Mouse (Mus musculus) liver, embryonic 14.5 days (tissue): Measurements from ENCODE around the gene Eif3b. TPM values are rescaled to one million over a fixed set of nuclear protein-coding genes. Genes with fewer than 3 reads are reported as not detected.

ENCODE experiments used
- ATAC-seq: fragments of 200-750 bp; cut with Nextera tagmentation; 2 replicates; pipeline ENCODE4 v1.8.0; 2017; ENCODE audit warnings: moderate number of reproducible peaks, mild to moderate bottlenecking, moderate library complexity; ENCODE audit not compliant: insufficient read depth
- DNase-seq, 3 experiments: peaks; one replicate each; pipeline ENCODE4 v3.0.0-alpha.2; 2012 to 2013; ENCODE audit warnings: low read depth in 3 of 3, low spot score in 3 of 3
- H3K27ac ChIP-seq: fragments of 300-500 bp; sonication (generic); 2 replicates; pipeline ENCODE4 v1.5.1; 2014; ENCODE audit warnings: moderate library complexity, mild to moderate bottlenecking, control low read depth, inconsistent platforms
- H3K27me3 ChIP-seq: fragments of 300-500 bp; sonication (generic); 2 replicates; pipeline ENCODE4 v1.6.1; 2014; ENCODE audit warnings: mild to moderate bottlenecking, low read length, moderate library complexity; ENCODE audit not compliant: control insufficient read depth, insufficient read depth
- H3K36me3 ChIP-seq: fragments of 300-500 bp; sonication (generic); replicated peaks from 2 replicates; pipeline ENCODE4 v1.6.1; 2014; ENCODE audit warnings: low read depth; ENCODE audit not compliant: control insufficient read depth, insufficient read depth
- H3K4me1 ChIP-seq, 2 experiments: fragments of 200-500 bp in 1 of 2; fragments of 300-500 bp in 1 of 2; sonication (generic) in 1 of 2; replicated peaks; 2 replicates each; pipeline ENCODE4 v1.6.1; 2012 to 2014; ENCODE audit warnings: antibody characterized with exemption in 1 of 2, inconsistent platforms in 1 of 2, low read length in 1 of 2; ENCODE audit not compliant: control insufficient read depth in 2 of 2, insufficient read depth in 2 of 2
- H3K4me2 ChIP-seq: fragments of 300-500 bp; sonication (generic); 2 replicates; pipeline ENCODE4 v1.6.1; 2014; ENCODE audit warnings: low read depth, mild to moderate bottlenecking, control low read depth, moderate library complexity
- H3K4me3 ChIP-seq, 2 experiments: fragments of 200-500 bp in 1 of 2; fragments of 300-500 bp in 1 of 2; sonication (generic) in 1 of 2; 2 replicates each; pipeline ENCODE4 v1.5.1; 2012 to 2014; ENCODE audit warnings: low read depth in 2 of 2, low read length in 2 of 2, mild to moderate bottlenecking in 2 of 2, control low read depth in 1 of 2, inconsistent platforms in 1 of 2, moderate library complexity in 1 of 2; ENCODE audit not compliant: insufficient read depth in 1 of 2
- H3K9ac ChIP-seq: fragments of 300-500 bp; sonication (generic); replicated peaks from 2 replicates; pipeline ENCODE4 v1.6.1; 2014; ENCODE audit warnings: mild to moderate bottlenecking, control low read depth, moderate library complexity
- H3K9me3 ChIP-seq: fragments of 300-500 bp; sonication (generic); 2 replicates; pipeline ENCODE4 v1.6.1; 2016; ENCODE audit warnings: low read length, mixed read lengths; ENCODE audit not compliant: control insufficient read depth
- CTCF ChIP-seq: IDR thresholded peaks from 2 replicates; pipeline ENCODE4 v1.5.1; 2016; ENCODE audit warnings: antibody characterized with exemption, low read depth, control low read depth
- EP300 ChIP-seq: IDR thresholded peaks from 2 replicates; pipeline ENCODE4 v1.6.1; 2016; ENCODE audit warnings: antibody characterized with exemption, low read depth
- WGBS: fragments of 180-500 bp; shearing (Covaris S2); extraction: QIAGEN DNeasy Blood & Tissue Kit; methylation state at CpG from one replicate; pipeline ENCODE4 v1.1.7; 2014; ENCODE audit not compliant: insufficient replicate concordance; 5-methylcytosine and 5-hydroxymethylcytosine counted together
- polyA plus RNA-seq, 2 experiments: library from polyadenylated mRNA; depleted of rRNA in 1 of 2; stranded (reverse) in 1 of 2; unstranded in 1 of 2; fragments of >200 nt; fragmentation: Nextera tagmentation in 1 of 2; extraction: Ambion mirVana in 1 of 2; gene quantifications; 2 replicates each; pipeline versions ENCODE4 v1.2.1 to v1.2.3; 2012 to 2014

Gene Eif3b
- polyA plus RNA-seq, 2 experiments, result 85.2 to 86.8 TPM

DNA sequence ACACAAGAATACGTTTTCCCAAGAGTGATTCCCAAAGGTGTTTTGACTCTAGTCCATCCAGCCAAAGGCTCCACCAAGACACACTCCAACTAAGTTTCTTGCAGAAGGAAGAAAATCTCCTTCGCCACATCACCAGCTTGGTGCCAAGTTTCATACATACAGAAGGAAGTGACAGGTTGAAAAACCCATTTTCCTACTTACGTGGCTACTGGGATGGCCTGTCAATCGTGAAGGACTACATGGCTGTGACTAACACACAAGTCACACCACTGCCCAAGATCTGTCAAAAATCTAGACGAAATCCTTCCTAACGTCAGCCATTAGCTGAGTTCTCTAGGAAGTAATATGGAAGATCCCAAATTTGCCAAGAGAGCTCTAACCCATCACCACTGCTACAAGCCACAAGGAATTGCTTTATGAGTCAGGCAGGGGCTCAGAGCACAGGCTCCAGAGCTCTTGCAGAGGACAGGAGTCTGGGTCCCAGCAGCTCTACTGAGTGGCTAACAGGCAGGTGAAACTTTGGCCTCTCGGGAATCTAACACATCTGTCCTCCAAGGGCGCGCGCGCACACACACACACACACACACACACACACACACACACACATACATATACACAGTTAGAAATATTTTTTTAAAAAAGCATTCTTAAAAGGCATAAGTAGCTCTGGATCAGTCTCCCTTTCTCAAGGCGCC, 31.2 kb upstream of the Eif3b start:
- H3K9me3 ChIP-seq, result no peaks in the 10 kb centered on the region
- no peak for ATAC-seq
- peak overlapping the region; percentile 66 to 68; a peak in 3 of 4 replicates for H3K4me3 ChIP-seq

GRCm38 (mm10) chr5:140388588-140389576, 30.2 kb upstream of the Eif3b start, which contains the start of gene Snx8:
Gene Snx8 (minus strand): TSS chr5:140389262.
- Histone ChIP-seq H3K36me3 (no peaks in the 10 kb centered on the region), H3K4me1 (peaks cover 11 to 20% of the 10 kb centered on the region in 2 experiments), H3K4me2 (peak within 1 kb of the TSS; percentile 90), H3K9ac (peak within 1 kb of the TSS; percentile 65), H3K27me3 (no peaks in the 10 kb centered on the region), H3K9me3 (no peaks in the 10 kb centered on the region), H3K4me3 (peak within 1 kb of the TSS; percentile 66 to 68), H3K27ac (no peak within 1 kb of the TSS)
- TF ChIP-seq CTCF, result no peak
- TF ChIP-seq EP300, result no peak
- ATAC-seq, result peak; percentile 87
- WGBS, result 2% methylated on average over 63 of the region's 63 CpGs
- DNase-seq, result peak; percentile 91 to 92 (median 92)

More for the DNA sequence above, 31.2 kb upstream of the Eif3b start:
- TF ChIP-seq CTCF, result no peak
- Histone ChIP-seq H3K27ac (no peak overlapping the region), H3K36me3 (no peaks in the 10 kb centered on the region), H3K27me3 (no peaks in the 10 kb centered on the region), H3K4me1 (peaks cover 11 to 23% of the 10 kb centered on the region in 2 experiments), H3K9ac (peak overlapping the region; percentile 65), H3K4me2 (peak overlapping the region; percentile 90)
- WGBS, result 54% methylated on average over 12 of the region's 12 CpGs
- DNase-seq, result no peak

DNA sequence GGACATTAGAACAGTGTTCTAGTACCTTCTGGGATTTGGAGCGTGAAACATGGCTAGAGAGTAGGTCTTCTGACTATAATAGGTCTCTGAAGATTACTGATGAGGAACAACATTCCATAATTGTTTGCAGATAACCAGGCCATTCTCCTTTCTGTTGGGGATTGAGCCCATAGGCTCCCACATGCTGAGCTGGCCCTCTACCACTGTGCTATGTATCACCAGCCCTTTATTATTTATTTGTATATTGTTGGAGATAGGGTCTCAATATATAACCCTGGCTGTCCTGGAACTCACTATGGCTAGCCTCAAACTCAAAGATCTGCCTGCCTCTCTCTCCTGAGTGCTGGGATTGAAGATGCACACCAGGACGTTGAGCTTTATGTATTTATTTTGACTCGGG, 29.5 kb upstream of the Eif3b start:
- WGBS, result 51% methylated on average over 3 of the region's 3 CpGs
- Histone ChIP-seq H3K4me3 (peak overlapping the region; percentile 17 to 22; a peak in 1 of 4 replicates), H3K9me3 (no peaks in the 10 kb centered on the region), H3K27ac (no peak overlapping the region), H3K27me3 (no peaks in the 10 kb centered on the region), H3K36me3 (no peaks in the 10 kb centered on the region), H3K4me1 (peaks cover 11 to 19% of the 10 kb centered on the region in 2 experiments), H3K9ac (no peak overlapping the region), H3K4me2 (peak overlapping the region; percentile 90)
- TF ChIP-seq CTCF, result no peak; the same call in 1 of the 2 replicates
- no peak for TF ChIP-seq EP300
- ATAC-seq (no peak; the same call in 1 of the 2 replicates), DNase-seq (no peak)

DNA sequence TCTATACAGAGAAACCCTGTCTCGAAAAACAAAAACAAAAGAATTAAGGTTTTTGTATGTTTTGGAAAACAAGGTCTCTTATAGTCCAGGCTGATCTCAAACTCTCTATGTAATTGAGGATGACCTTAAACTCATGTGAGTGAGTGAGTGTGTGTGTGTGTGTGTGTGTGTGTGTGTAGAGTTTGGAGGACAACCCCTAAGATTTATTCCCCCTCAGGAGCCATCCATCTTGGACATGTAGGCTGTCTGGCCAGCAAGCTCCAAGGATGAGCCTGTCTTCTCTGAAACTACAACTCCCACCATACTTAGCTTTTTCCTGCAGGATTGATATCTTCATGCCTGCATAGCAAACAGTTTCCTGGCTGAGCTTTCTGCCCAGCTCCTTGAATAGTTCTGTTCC, 27.7 kb upstream of the Eif3b start:
- no peaks in the 10 kb centered on the region for H3K27me3 ChIP-seq
- 35% methylated on average over 1 of the region's 1 CpGs for WGBS
- no peak overlapping the region for H3K4me2 ChIP-seq
- H3K4me3 ChIP-seq, result no peak overlapping the region
- H3K9ac ChIP-seq, result no peak overlapping the region
- DNase-seq, result no peak
- peaks cover 11 to 19% of the 10 kb centered on the region in 2 experiments for H3K4me1 ChIP-seq
- no peaks in the 10 kb centered on the region for H3K36me3 ChIP-seq
- no peaks in the 10 kb centered on the region for H3K9me3 ChIP-seq
- no peak overlapping the region for H3K27ac ChIP-seq
- ATAC-seq, result no peak
- TF ChIP-seq CTCF (no peak), EP300 (no peak)

GRCm38 (mm10) chr5:140391981-140392380, 27.1 kb upstream of the Eif3b start:
- H3K4me2 ChIP-seq, result no peak overlapping the region
- H3K9ac ChIP-seq, result no peak overlapping the region
- no peak for ATAC-seq
- H3K4me3 ChIP-seq, result no peak overlapping the region
- no peak for DNase-seq
- H3K27ac ChIP-seq, result no peak overlapping the region
- 70% methylated on average over 5 of the region's 5 CpGs for WGBS
- no peaks in the 10 kb centered on the region for H3K27me3 ChIP-seq
- H3K4me1 ChIP-seq, result peaks cover 11 to 19% of the 10 kb centered on the region in 2 experiments
- no peaks in the 10 kb centered on the region for H3K36me3 ChIP-seq
- no peak for TF ChIP-seq EP300
- no peak for TF ChIP-seq CTCF
- H3K9me3 ChIP-seq, result no peaks in the 10 kb centered on the region
